Mouse (Mus musculus): ENCODE data around the gene Tas2r126.
"Not testable (repeated sequence)": the region's sequence is repeated elsewhere in the genome, so short reads cannot be mapped to it uniquely, and the experiment has no call there.

Gene Tas2r126

GRCm38 (mm10) chr6:42434446-42434845 lies at the start of gene Tas2r126:
Gene Tas2r126 (plus strand): TSS chr6:42434535.
- DNase-seq = no peak

- no peak for DNase-seq
Measured at GRCm38 (mm10) chr6:42385635-42386034, 48.7 kb upstream of the Tas2r126 start.

GRCm38 (mm10) chr6:42391796-42392330 lies 42.5 kb upstream of the Tas2r126 start:
- no peak for DNase-seq

GRCm38 (mm10) chr6:42395960-42396809 lies 38.1 kb upstream of the Tas2r126 start:
- DNase-seq = peak; percentile 26

DNA sequence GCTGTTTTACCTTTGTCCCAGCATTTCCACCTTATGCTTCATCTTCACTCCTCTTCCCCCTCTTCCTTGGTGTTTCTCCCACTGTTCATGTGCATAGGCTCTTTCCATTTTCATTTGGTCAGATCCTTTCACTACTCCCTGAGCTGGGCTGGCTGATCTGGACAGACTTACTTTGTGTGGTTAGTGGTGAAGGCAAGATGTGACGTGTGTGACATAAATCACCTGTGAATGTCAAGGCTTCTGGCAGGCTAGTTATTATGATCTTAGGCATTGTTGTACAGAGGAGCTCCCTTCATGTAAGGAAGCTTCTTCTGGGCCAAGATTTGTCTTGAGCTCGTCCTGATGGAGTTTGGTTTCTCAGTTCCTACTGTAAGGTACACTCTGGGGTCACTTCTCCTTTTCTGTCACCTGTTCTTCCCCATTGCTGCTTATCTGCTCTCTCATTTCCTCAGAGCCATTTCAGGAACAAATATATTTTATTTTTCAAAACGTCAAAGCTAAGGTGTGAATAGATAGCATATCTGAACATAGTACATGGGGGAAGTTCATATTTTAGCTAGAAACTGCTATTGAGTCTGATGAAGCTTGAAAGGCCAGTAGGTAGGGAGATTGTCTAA lies 37.2 kb upstream of the Tas2r126 start:
- no peak for DNase-seq

DNA sequence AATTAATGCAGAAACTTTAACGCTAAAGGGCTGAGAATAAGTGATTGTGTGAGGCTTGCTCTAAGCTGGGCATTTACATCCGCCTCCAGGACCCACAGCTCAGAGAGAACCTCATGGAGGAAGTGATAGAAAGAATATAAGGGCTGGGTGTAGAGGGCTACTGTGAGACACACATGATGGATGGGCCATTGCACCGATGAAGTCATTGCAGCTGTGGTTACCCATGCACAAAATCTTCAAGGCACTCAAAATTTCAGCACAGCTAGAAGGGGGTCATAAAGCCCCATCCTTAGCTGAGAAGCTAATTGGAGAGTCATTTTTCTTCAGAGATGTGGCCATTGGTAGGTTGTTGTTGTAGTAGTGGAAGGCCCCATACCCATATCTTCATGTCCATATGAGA lies 36.0 kb upstream of the Tas2r126 start:
- no peak for DNase-seq

DNA sequence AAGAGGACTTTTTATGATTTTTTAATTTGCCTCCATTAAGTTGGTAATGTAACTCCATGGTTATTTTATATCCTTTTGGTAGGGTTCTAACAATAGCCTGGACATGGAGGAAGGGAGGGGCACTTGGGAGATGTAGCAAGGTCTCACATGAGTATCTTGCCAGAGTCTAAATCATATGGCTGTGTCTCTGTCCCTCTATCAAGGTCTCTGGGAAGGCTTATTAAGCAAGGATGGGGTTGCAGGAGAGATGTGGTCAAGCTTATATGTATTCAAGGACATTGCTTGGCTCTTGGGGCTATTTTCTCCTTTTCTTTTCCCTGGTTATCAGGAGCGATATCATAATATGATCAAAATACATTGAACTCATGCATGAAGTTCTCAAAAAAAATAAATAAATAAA lies 35.3 kb upstream of the Tas2r126 start:
- no peak for DNase-seq

GRCm38 (mm10) chr6:42399938-42400337 lies 34.4 kb upstream of the Tas2r126 start, which contains the start of gene Tas2r143:
Gene Tas2r143 (plus strand): TSS chr6:42400238.
- no peak for DNase-seq

GRCm38 (mm10) chr6:42405134-42405533 lies 29.2 kb upstream of the Tas2r126 start, which contains the start of gene Tas2r135:
Gene Tas2r135 (plus strand): TSS chr6:42405434.
- no peak for DNase-seq

GRCm38 (mm10) chr6:42419443-42419842 lies 14.9 kb upstream of the Tas2r126 start:
- no peak for DNase-seq

GRCm38 (mm10) chr6:42421439-42421838 lies 12.9 kb upstream of the Tas2r126 start:
- DNase-seq = no peak

DNA sequence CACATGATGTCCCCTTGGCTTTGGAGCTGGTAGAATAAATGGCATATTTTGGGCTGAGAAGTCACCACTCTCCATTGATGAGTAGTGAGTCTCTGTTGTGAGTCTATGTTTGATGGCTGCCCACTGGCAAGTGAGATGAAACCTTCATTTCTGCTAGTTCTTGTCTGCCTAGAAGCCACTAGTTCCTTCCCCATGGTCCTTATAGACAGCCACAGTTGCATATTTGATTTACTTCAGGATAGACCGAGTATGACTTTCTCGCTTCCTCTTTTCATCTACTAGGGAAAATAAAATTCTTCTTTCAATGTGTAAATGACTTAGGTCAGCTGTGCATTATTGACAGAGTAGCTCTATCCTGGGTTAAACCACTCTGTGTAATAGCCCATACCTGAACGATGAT lies 9.9 kb upstream of the Tas2r126 start:
- DNase-seq = no peak

DNA sequence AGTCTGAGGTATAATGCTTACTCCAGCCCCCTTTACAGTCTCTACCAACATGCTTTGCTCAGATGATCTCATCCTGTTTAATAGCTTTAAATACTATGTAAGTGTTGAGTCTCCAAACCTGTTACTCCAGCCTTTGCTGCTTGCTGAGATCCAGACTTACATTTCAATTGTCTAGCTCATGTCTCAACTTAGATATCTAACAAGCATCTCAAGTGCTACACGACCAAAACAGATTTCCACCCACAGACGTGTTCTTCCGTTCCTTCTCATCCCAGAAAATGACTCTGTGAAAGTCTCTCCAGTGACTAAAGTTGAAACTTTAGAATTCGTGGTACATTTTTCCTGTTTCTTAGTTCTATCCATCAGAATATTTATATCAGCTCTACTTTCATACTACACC lies 8.0 kb upstream of the Tas2r126 start:
- no peak for DNase-seq

- no peak for DNase-seq
Measured at GRCm38 (mm10) chr6:42433554-42433953, 781 bp upstream of the Tas2r126 start.

DNA sequence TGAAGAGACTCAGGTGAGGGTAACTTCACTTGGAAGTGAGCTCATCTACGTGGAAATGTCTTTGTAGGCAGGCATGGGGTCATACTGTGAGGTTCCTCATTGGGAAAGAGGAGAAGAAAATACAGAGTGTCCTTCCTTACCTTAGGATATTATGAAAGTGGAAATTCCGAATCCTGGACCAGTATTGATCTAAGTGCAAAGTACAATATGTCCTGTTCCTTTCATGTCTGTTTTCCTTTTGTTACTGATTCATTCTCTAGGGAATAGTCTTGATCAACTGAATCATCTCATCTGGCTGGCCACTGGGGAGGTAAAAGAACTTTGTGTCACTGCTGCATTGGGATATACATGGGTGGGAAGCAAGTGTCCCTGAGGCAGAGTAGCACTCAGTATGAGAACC lies 1.2 kb downstream of the Tas2r126 start:
- no peak for DNase-seq

- DNase-seq = no peak
Measured at GRCm38 (mm10) chr6:42441395-42441794, 7.1 kb downstream of the Tas2r126 start.

DNA sequence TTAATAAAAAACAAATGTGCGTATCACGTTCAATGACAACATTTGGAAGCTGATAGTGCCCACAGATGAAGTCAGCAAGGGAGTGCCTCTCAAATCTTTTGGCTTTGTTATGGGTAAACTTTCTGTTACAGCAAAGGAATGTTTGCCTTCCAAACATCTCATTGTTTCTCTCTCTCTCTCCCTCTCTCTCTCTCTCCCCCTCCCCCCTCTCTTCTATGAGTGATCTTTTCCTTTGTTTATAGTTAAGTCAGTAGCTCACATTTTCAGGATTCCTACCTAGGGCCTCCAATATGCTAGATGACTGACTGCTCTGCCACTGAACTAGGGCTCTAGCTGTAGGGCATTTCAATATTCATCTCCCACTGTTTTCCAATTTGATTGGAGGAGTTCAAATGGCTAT lies 10.2 kb downstream of the Tas2r126 start:
- DNase-seq = no peak

- DNase-seq = no peak
Measured at GRCm38 (mm10) chr6:42447381-42447780, 13.0 kb downstream of the Tas2r126 start.

GRCm38 (mm10) chr6:42465096-42465495 lies 30.8 kb downstream of the Tas2r126 start, which contains the start of gene Olfr458:
Gene Olfr458 (minus strand): TSS chr6:42465196.
- DNase-seq = no peak

DNA sequence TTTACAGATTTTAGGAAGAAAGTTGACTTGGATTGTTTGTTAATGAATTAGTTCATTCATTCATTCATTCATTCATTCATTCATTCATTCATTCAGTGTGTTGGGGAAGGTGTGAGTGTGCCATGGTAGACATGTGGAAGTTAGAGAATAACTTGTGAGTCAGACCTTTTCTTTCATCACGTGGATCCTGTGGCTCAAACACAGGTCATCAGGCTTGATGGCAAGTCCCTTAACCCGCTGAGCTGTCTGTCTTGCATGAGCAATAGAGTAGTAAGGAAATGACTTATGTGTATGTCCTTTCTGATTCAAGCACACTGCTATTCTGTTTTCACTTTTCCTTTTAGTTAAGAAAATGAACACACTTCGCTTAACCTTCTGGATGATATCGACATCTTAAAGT lies 36.2 kb downstream of the Tas2r126 start:
- DNase-seq = no peak

DNA sequence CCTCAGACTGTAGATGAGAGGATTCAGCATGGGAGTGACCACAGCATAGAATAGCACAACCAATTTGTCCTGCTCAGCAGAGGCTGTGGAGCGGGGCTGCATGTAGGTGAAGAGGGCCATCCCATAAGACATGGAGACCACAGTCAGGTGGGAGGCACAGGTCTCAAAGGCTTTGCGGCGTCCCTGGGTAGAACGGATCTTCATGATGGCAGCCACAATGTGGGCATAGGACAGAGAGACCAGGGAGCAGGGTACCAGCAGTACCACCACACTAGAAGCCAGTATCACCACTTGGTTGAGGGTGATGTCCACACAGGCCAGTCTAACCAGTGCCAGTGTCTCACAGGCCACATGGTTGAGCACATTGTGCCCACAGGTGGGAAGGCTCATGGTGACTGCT lies 37.0 kb downstream of the Tas2r126 start:
- DNase-seq = not testable (repeated sequence)

- DNase-seq = no peak
Measured at GRCm38 (mm10) chr6:42476235-42476634, 41.9 kb downstream of the Tas2r126 start, which contains the start of gene Olfr457. Gene Olfr457 (minus strand): TSS chr6:42476335.

- DNase-seq = no peak
Measured at GRCm38 (mm10) chr6:42484633-42485032, 50.3 kb downstream of the Tas2r126 start.
